14 mouse cellular contexts compared by ENCODE assay signal in the genomic region with DNA sequence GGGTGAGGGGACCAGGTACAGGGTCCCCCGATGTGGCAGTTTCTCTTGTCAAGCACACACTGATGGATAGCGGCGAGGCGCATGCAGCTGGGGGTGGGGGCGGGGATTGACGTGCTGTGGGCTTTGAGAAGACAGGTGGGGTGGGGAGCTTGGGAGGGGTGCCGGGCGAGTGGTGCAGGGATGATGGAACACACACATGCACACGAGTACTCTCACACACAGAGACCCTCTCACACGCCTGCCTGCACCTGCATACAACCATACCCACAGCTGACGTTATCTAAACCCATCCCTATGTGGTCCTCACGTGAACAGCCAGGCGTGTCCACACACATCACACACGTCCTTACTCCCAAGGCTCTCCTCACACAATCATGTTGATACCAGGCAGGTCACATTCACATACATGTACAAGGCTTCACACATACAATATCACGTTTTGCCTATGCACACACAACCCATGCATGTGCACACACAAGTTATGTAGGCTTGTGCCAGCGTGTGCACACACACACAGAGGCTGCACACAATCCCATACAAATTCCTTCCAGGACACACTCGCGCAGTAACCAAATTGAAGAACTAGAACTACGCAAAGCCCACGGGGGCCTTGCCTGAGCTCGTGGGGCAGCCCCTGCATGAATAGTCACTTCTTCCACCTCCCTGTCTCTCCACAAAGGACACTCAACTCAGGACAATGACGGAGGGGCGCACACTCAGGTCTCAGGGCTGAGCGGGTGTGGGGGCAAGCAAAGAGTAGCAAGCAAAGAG. TPM values are rescaled to one million over a fixed set of nuclear protein-coding genes. Genes with fewer than 3 reads are reported as not detected.
A peak's percentile ranks its signal among the peaks of the same experiment; 100 is the strongest.
DNase-seq lines count a peak whose midpoint lies in the region; ATAC-seq lines count a peak whose summit lies in the region.
"Had no signal": no experiment of that assay in that cellular context is flagged by ENCODE, and none has a peak within 500 bp of the region (broad histone marks: within the 10 kb centered on the region; RNA-seq: fewer than 3 reads in every experiment).

No protein-coding gene starts in this region.

- peak; percentile 21 for ATAC-seq in heart, embryonic 16.5 days (replicated peaks; ENCODE audit: extremely low read depth, insufficient read depth, low FRiP score)
- peak; percentile 38; the same call in 1 of the 2 replicates for ATAC-seq in hindbrain, embryonic 11.5 days (ENCODE audit: low FRiP score)
- ATAC-seq: liver, embryonic 12.5 days had no signal

- H3K4me2 ChIP-seq in heart, embryonic 16.5 days (ENCODE audit: low read depth, low read length) = no peak overlapping the region
- H3K4me2 ChIP-seq in hindbrain, embryonic 11.5 days (replicated peaks; ENCODE audit: low read depth, low read length) = no peak overlapping the region
- H3K4me2 ChIP-seq: heart, embryonic 13.5 days; kidney, embryonic 15.5 days; liver, embryonic 12.5 days had no signal

- DNase-seq in heart, adult 11 months = no peak
- DNase-seq in ZHBTc4 (ENCODE audit: low read depth, low spot score) = peak; percentile 24
- DNase-seq in hindbrain, embryonic 11.5 days (ENCODE audit: low spot score) = peak; percentile 22
- DNase-seq in splenic B cell, adult 2 months (ENCODE audit: low read depth, low spot score) = peak; percentile 5
- no peak for DNase-seq in kidney, adult 8-10 months
- no peak for DNase-seq in spleen, postnatal 36 days (ENCODE audit: low spot score in 2 of 2)
- DNase-seq in adrenal gland, adult (ENCODE audit: inconsistent age in 2 of 2, low spot score in 1 of 2) = no peak
- DNase-seq: cerebellum, postnatal 36 days; layer of hippocampus, adult 9-11 months; spleen, adult 18-20 months had no signal

- 0 out of 2 replicates have a peak overlapping the region, but pooled peaks have one; percentile 10 for H3K27ac ChIP-seq in heart, embryonic 16.5 days (ENCODE audit: low read length)
- no peak overlapping the region for H3K27ac ChIP-seq in hindbrain, embryonic 11.5 days (ENCODE audit: low read depth, low read length)
- H3K27ac ChIP-seq: heart, embryonic 13.5 days; kidney, embryonic 15.5 days; liver, embryonic 12.5 days had no signal

- H3K36me3 ChIP-seq in heart, embryonic 16.5 days (ENCODE audit: control insufficient read depth, insufficient read depth) = no peaks in the 10 kb centered on the region
- H3K36me3 ChIP-seq in hindbrain, embryonic 11.5 days (ENCODE audit: control insufficient read depth, insufficient read depth, low read length) = no peaks in the 10 kb centered on the region
- H3K36me3 ChIP-seq in splenic B cell, adult 2 months (ENCODE audit: control insufficient read depth, insufficient read depth, low read length, poor library complexity, severe bottlenecking) = no peaks in the 10 kb centered on the region
- H3K36me3 ChIP-seq: heart, embryonic 13.5 days; kidney, embryonic 15.5 days; liver, embryonic 12.5 days had no signal

- peaks cover 3% of the 10 kb centered on the region; the same call in 1 of the 2 replicates for H3K27me3 ChIP-seq in heart, embryonic 16.5 days (ENCODE audit: control insufficient read depth, insufficient read depth, low read length)
- H3K27me3 ChIP-seq in hindbrain, embryonic 11.5 days (ENCODE audit: control insufficient read depth, insufficient read depth, low read length) = 0 out of 2 replicates have a peak, but pooled peaks cover 3% of the 10 kb centered on the region
- no peaks in the 10 kb centered on the region for H3K27me3 ChIP-seq in splenic B cell, adult 2 months (ENCODE audit: control insufficient read depth, insufficient read depth, low read length, poor library complexity, severe bottlenecking)
- H3K27me3 ChIP-seq: kidney, embryonic 15.5 days had no signal

- 0 out of 2 replicates have a peak overlapping the region, but pooled peaks have one; percentile 26 for H3K9ac ChIP-seq in heart, embryonic 16.5 days (ENCODE audit: low read length)
- no peak overlapping the region for H3K9ac ChIP-seq in hindbrain, embryonic 11.5 days (ENCODE audit: low read depth, low read length)
- H3K9ac ChIP-seq: heart, embryonic 13.5 days; kidney, embryonic 15.5 days; liver, embryonic 12.5 days had no signal

- no peaks in the 10 kb centered on the region for H3K4me1 ChIP-seq in heart, embryonic 16.5 days (ENCODE audit: control insufficient read depth, insufficient read depth, low read length)
- peaks cover 7% of the 10 kb centered on the region for H3K4me1 ChIP-seq in hindbrain, embryonic 11.5 days (replicated peaks; ENCODE audit: control insufficient read depth, insufficient read depth, low read length)

- WGBS in heart, embryonic 16.5 days = 71% methylated on average over 24 of the region's 24 CpGs
- 54% methylated on average over 24 of the region's 24 CpGs for WGBS in hindbrain, embryonic 11.5 days

- H3K4me3 ChIP-seq in heart, embryonic 16.5 days (ENCODE audit: low read length) = no peak overlapping the region
- no peak overlapping the region for H3K4me3 ChIP-seq in hindbrain, embryonic 11.5 days (ENCODE audit: low read depth, low read length)
- H3K4me3 ChIP-seq: heart, embryonic 13.5 days; kidney, embryonic 15.5 days; liver, embryonic 12.5 days had no signal

- no peaks in the 10 kb centered on the region for H3K9me3 ChIP-seq in heart, embryonic 16.5 days (replicated peaks; ENCODE audit: control insufficient read depth, low read length)
- H3K9me3 ChIP-seq in hindbrain, embryonic 11.5 days (ENCODE audit: control insufficient read depth, low read length) = no peaks in the 10 kb centered on the region
- H3K9me3 ChIP-seq: heart, embryonic 13.5 days; kidney, embryonic 15.5 days; liver, embryonic 12.5 days had no signal

RNA-seq across cellular contexts. Expression of gene 4933428G20Rik, which starts 9.8 kb away (rescaled TPM):
- polyA plus RNA-seq in heart, embryonic 16.5 days (2015; fragmentation: Nextera tagmentation; extraction: Ambion mirVana) = 0.92 and 1.2 TPM in 2 replicates
- polyA plus RNA-seq in hindbrain, embryonic 11.5 days (2014; fragmentation: Nextera tagmentation; extraction: Ambion mirVana) = 0.20 TPM in 1 of 2 replicates, not detected in the other

Comparison
In these comparisons a context has a peak if more than half of its experiments do, and no peak if none do; other contexts are left out.
1. DNase-seq: peak in ZHBTc4 (single experiment), hindbrain, embryonic 11.5 days (single experiment) and splenic B cell, adult 2 months (single experiment); none in heart, adult 11 months (single experiment), kidney, adult 8-10 months (0 of 2), spleen, postnatal 36 days (0 of 2) and adrenal gland, adult (0 of 2).